Mouse (Mus musculus) embryo, embryonic 9.5 days (tissue): Measurements from ENCODE around the gene Ascc2.
"Not testable (repeated sequence)": the region's sequence is repeated elsewhere in the genome, so short reads cannot be mapped to it uniquely, and the experiment has no call there.

Experiments used
- DNase-seq: peaks from one replicate; pipeline ENCODE4 v3.0.0-alpha.2; 2017; ENCODE audit errors: extremely low spot score

Gene Ascc2

GRCm38 (mm10) chr11:4629861-4630280 lies 7.7 kb upstream of the Ascc2 start:
- DNase-seq = peak; percentile 40

GRCm38 (mm10) chr11:4633420-4633819 lies 4.1 kb upstream of the Ascc2 start:
- no peak for DNase-seq

GRCm38 (mm10) chr11:4634395-4634794 lies 3.2 kb upstream of the Ascc2 start:
- no peak for DNase-seq

- no peak for DNase-seq
Observed at GRCm38 (mm10) chr11:4636782-4637342, 685 bp upstream of the Ascc2 start.

GRCm38 (mm10) chr11:4638261-4638660 lies 714 bp downstream of the Ascc2 start:
- DNase-seq = no peak

- no peak for DNase-seq
Observed at GRCm38 (mm10) chr11:4641185-4641584, 3.6 kb downstream of the Ascc2 start.

- no peak for DNase-seq
Observed at GRCm38 (mm10) chr11:4643722-4644121, 6.2 kb downstream of the Ascc2 start.

GRCm38 (mm10) chr11:4645180-4645579 lies 7.6 kb downstream of the Ascc2 start:
- not testable (repeated sequence) for DNase-seq

GRCm38 (mm10) chr11:4646409-4646808 lies 8.9 kb downstream of the Ascc2 start:
- DNase-seq = no peak

GRCm38 (mm10) chr11:4659818-4660217 lies 22.3 kb downstream of the Ascc2 start:
- no peak for DNase-seq

GRCm38 (mm10) chr11:4660309-4661025 lies 22.9 kb downstream of the Ascc2 start:
- no peak for DNase-seq

- no peak for DNase-seq
Observed at GRCm38 (mm10) chr11:4661324-4661723, 23.8 kb downstream of the Ascc2 start.

GRCm38 (mm10) chr11:4661871-4662495 lies 24.4 kb downstream of the Ascc2 start:
- no peak for DNase-seq

- DNase-seq = no peak
Observed at GRCm38 (mm10) chr11:4662496-4662878, 24.9 kb downstream of the Ascc2 start.

- DNase-seq = no peak
Observed at GRCm38 (mm10) chr11:4671736-4672135, 34.2 kb downstream of the Ascc2 start.

GRCm38 (mm10) chr11:4674593-4674992 lies 37.0 kb downstream of the Ascc2 start:
- DNase-seq = no peak

GRCm38 (mm10) chr11:4675126-4675562 lies 37.6 kb downstream of the Ascc2 start:
- DNase-seq = no peak

- no peak for DNase-seq
Observed at GRCm38 (mm10) chr11:4675693-4676092, 38.1 kb downstream of the Ascc2 start.

GRCm38 (mm10) chr11:4677250-4677872 lies 39.8 kb downstream of the Ascc2 start:
- no peak for DNase-seq

- DNase-seq = no peak
Observed at GRCm38 (mm10) chr11:4678700-4679440, 41.3 kb downstream of the Ascc2 start.

GRCm38 (mm10) chr11:4679441-4679832 lies 41.9 kb downstream of the Ascc2 start:
- DNase-seq = no peak

GRCm38 (mm10) chr11:4680126-4680525 lies 42.6 kb downstream of the Ascc2 start:
- DNase-seq = no peak
